Mouse (Mus musculus) cerebellum, postnatal 4 days (tissue): ENCODE measurements around the gene Trip12.

Experiments used
- DNase-seq, 2 experiments: peaks; one replicate each; pipeline ENCODE4 v3.0.0; 2022; ENCODE audit warnings: low spot score in 2 of 2, mixed read lengths in 1 of 2

Gene Trip12

DNA sequence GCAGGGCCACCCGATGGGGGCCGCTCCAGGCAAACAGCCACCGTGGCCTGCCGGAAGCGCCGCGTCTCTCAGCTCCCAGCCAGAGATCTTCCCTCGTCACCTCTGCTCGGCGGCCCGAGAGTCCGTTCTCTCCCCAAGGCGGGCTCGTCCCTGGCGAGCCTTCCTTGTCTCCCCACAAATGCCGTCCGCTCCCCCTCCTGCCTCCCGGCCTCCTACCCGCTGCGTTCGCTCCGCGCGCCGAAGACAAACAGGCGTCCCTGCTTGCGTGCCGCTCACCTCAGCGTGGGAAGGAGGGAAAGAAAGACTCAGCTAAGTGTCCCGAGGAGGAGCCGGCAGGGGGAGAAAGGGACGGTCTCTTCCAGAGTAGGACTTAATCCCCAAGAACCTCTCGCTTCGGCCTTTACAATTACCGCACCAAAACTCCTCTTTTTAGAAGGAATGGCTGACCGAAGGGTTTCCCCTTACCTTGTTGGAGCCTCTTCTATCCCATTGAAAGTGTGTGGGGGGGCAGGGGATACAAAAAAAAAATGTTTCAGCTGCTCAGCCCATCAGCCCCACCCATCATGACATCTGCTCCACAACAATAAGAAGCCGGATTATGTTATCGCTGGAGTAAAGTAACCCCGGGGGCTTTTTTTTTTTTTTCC is at the start of gene Trip12:
Gene Trip12, minus strand, starts transcription at position 499 of the 647 bp plus-strand sequence.
- DNase-seq: no peak

DNA sequence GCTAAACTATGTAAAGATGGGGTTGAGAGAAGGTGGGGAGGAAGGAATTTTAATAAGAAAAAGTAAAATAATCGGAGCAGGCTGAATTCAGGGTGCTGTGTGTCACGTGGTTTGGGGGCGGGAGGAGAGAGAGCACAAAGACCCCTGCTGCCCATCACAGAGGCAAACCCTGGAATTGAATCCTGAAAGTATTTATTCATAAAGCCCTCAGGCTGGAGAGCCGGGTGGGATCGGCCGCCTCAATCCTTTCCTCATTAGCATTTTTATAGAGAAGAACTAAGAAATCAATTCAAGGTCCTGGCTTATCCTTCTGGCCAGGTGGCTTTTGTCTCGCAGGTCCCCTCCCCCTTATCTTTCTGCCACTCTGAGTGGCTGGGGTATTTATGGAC is 49.7 kb upstream of the Trip12 start:
- no peak for DNase-seq

- no peak for DNase-seq
Observed at GRCm38 (mm10) chr1:84889330-84890004, 49.2 kb upstream of the Trip12 start.

GRCm38 (mm10) chr1:84885921-84886320 is 45.6 kb upstream of the Trip12 start:
- no peak for DNase-seq

DNA sequence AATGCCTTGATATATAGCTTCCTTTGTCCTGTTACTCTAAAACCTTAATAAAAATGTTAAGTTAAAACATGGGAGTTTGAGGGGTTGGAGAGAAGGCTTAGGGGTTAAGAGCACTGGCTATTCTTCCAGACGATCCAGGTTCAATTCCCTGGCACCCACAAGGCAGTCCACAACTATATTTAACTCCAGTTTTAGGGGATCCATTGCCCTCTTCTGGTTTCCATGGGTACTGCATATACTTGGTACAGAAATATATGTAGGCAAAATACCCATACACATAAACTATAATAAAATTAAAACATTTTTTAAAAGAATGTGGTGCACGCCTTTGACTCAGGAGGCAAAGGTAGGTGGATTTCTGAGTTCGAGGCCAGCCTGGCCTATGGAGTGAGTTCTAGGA is 44.9 kb upstream of the Trip12 start:
- DNase-seq: no peak

- no peak for DNase-seq
Observed at GRCm38 (mm10) chr1:84883889-84884288, 43.6 kb upstream of the Trip12 start.

GRCm38 (mm10) chr1:84882937-84883336 is 42.6 kb upstream of the Trip12 start:
- DNase-seq: no peak

- no peak for DNase-seq
Observed at GRCm38 (mm10) chr1:84882066-84882532, 41.8 kb upstream of the Trip12 start.

GRCm38 (mm10) chr1:84881248-84882065 is 41.1 kb upstream of the Trip12 start:
- DNase-seq: no peak

- no peak for DNase-seq
Observed at GRCm38 (mm10) chr1:84879571-84880120, 39.3 kb upstream of the Trip12 start.

- DNase-seq: no peak
Observed at GRCm38 (mm10) chr1:84877590-84877989, 37.3 kb upstream of the Trip12 start.

DNA sequence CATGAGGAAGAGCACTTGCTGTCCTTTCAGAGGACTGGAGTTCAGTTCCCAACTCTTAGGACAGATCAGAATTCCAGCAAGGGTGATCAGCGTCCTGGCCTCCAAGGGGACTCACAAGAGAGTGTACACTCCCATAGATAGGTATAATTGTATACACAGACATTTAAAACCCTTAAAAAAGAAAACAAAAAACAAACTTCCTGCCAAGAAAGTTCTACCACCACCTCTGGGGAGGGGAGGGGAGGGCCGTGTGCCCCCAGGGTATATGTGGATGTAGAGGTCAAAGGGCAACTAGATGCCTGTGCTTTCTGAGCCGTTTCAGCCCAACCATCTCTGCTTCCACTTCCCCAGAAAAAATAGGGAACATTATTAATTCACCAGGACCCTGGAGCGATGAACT is 32.6 kb upstream of the Trip12 start:
- no peak for DNase-seq

DNA sequence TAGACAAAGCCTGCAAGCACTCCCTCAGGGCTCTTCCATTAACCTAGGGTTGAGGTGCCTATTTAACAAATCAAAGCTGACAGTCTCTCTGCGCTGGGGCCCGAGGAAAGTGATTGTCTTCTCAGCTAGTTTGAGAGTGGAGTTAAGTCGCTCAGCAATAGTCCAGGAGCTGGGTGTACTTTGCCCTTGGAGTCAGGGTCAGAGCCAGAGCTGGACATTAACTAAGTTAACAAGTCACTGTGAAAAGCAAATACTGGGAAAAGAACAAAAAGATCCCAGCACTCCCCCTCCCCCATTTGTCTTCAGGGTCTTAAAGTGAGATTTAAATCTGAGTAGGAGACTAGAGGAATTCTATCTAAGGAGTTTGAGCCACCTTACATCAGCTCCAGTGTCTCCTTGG is 31.8 kb upstream of the Trip12 start:
- no peak for DNase-seq

DNA sequence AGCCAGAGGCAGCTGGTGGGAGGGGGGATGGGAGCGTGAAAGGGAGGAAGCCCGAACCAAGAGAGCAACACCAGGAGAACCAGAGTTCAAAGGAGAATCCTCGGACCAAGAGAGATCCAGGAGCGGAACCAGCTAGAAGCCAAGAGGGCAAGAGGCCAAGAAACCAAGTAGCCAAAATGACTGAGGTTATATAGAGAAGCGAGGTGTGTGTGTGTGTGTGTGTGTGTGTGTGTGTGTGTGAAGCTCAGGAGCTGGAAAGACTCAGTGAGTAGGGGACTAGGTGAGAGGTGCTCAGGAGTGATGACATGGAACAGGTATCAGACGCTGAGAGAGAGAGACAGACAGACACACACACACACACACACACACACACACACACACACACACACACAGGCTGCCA is 30.8 kb upstream of the Trip12 start:
- no peak for DNase-seq

DNA sequence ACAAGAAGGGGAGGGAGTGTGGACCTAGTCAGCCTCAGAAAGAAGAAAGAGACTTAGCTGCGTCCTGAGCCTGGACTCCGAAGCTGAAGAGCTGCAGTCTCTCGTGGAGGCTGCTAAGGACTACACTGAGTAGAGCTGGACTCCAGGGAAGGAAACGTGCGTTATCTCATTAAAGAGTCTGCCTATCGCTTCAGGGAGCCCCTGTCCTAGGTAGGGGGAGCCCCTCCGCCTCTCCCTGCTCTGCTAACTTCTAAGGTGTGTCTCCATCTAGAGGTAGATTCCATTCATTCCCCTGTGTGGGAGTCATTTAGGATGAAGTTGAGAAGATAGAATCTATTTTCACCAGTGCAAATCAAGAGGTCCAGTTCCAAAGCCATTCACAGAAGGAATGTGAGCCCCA is 29.2 kb upstream of the Trip12 start:
- no peak for DNase-seq

DNA sequence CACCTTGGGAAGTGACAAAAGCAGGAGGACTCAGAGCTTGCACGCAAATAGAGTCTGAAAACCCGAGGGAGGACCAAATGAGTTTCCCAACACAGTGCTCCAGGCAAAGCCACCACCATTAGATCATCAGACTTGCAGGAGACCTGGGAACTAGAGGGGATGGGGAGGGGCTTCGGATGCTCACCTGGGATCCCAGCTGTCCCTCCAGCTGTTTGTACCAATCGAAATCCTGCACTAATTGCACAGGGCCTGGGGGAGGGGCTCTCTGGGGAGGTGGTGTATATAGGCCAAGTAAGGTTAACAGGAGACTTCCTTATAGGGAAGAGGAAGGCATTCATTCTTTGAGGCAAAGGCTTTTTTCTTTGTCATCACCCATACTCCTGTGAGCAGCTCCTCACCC is 28.5 kb upstream of the Trip12 start:
- no peak for DNase-seq

DNA sequence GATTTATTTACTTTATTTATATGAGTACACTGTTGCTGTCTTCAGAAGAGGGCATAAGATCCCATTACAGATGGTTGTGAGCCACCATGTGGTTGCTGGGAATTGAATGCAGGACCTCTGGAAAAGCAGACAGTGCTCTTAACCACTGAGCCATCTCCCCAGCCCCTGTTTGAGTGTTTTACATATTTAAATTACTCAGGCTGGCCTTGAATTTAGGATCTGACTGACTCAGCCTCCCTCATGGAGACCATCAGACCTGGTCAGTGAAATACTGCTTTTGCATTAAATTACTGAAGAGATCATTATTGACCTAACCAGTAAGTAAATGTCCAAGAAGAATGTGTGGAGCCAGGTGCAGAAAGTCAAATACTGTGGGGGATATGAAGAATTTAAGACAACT is 28.0 kb upstream of the Trip12 start:
- DNase-seq: no peak

DNA sequence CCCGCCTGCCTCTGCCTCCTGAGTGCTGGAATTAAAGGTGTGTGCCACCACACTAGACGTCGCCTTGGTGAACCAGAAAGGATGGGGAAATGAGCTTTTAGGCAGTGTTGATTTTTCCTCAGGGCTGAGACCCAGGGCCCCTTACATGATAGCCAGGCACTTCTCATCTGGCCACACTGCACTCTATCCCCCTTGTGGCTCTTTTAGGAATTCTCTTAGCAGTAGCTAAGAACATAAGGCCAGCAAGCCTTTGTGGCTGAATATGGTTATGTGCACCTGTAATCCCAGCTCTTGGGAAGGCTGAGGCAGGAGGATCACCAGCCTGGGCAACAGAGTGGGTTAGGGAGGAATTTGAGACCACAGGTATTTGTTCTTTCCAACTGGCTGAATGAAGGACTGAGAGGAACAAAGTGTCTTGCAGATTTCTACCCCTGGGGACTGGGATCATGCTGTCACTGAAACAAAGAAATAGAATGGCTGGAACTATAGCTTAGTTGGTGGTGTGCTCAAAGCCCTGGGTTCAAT is 26.5 kb upstream of the Trip12 start:
- DNase-seq: no peak

- no peak for DNase-seq
Observed at GRCm38 (mm10) chr1:84866231-84866630, 25.9 kb upstream of the Trip12 start.

GRCm38 (mm10) chr1:84864645-84865044 is 24.3 kb upstream of the Trip12 start:
- no peak for DNase-seq

GRCm38 (mm10) chr1:84861255-84861630 is 20.9 kb upstream of the Trip12 start:
- no peak for DNase-seq
